Mouse (Mus musculus): Measurements from ENCODE around the gene Bad.

GRCm38 (mm10) chr19:6977759-6978638 lies 36.3 kb downstream of the Bad start:
- TF ChIP-seq POLR2A (IDR thresholded peaks at IDR 0.05; ENCODE audit: insufficient read depth, low read depth, low read length): no peak
- TF ChIP-seq CTCF (IDR thresholded peaks at IDR 0.05; ENCODE audit: insufficient read depth, low read depth, low read length): no peak
